Mouse (Mus musculus) kidney, postnatal 0 days (tissue): Measurements from ENCODE around the gene D630003M21Rik. TPM values are rescaled to one million over a fixed set of nuclear protein-coding genes. Genes with fewer than 3 reads are reported as not detected.

ENCODE experiments used
- ATAC-seq: fragments of 200-750 bp; cut with Nextera tagmentation; replicated peaks from 2 replicates; pipeline ENCODE4 v1.8.0; 2017; ENCODE audit warnings: low read depth, moderate number of reproducible peaks, moderate TSS enrichment, moderate library complexity; ENCODE audit not compliant: low FRiP score
- DNase-seq: peaks from one replicate; pipeline ENCODE4 v3.0.0-alpha.2; 2016; ENCODE audit warnings: low spot score
- H3K27ac ChIP-seq: fragments of 300-500 bp; sonication (generic); 2 replicates; pipeline ENCODE4 v1.5.1; 2014; ENCODE audit warnings: mild to moderate bottlenecking
- H3K27me3 ChIP-seq: fragments of 300-500 bp; sonication (generic); 2 replicates; pipeline ENCODE4 v1.6.1; 2014; ENCODE audit warnings: low read length, mixed read lengths; ENCODE audit not compliant: insufficient read depth
- H3K36me3 ChIP-seq: fragments of 300-500 bp; sonication (generic); 2 replicates; pipeline ENCODE4 v1.6.1; 2014; ENCODE audit warnings: low read length, mixed read lengths; ENCODE audit not compliant: insufficient read depth
- H3K4me1 ChIP-seq: fragments of 300-500 bp; sonication (generic); replicated peaks from 2 replicates; pipeline ENCODE4 v1.6.1; 2014; ENCODE audit warnings: antibody characterized with exemption, low read length, mixed read lengths; ENCODE audit not compliant: insufficient read depth
- H3K4me2 ChIP-seq: fragments of 300-500 bp; sonication (generic); 2 replicates; pipeline ENCODE4 v1.6.1; 2014; ENCODE audit warnings: mild to moderate bottlenecking, low read length, moderate library complexity, mixed read lengths
- H3K4me3 ChIP-seq: fragments of 300-500 bp; sonication (generic); replicated peaks from 2 replicates; pipeline ENCODE4 v1.5.1; 2014; ENCODE audit warnings: low read depth, low read length
- H3K9ac ChIP-seq: fragments of 300-500 bp; sonication (generic); 2 replicates; pipeline ENCODE4 v1.6.1; 2014; ENCODE audit warnings: low read depth, low read length
- H3K9me3 ChIP-seq: fragments of 300-500 bp; sonication (generic); replicated peaks from 2 replicates; pipeline ENCODE4 v1.6.1; 2016; ENCODE audit warnings: low read length, inconsistent platforms, mixed read lengths
- CTCF ChIP-seq: IDR thresholded peaks from 2 replicates; pipeline ENCODE4 v1.5.1; 2016; ENCODE audit warnings: antibody characterized with exemption, low read depth, mild to moderate bottlenecking, moderate library complexity
- WGBS: fragments of 180-500 bp; shearing (Covaris S2); extraction: QIAGEN DNeasy Blood & Tissue Kit; methylation state at CpG from one replicate; pipeline ENCODE4 v1.1.7; 2014; 5-methylcytosine and 5-hydroxymethylcytosine counted together
- polyA plus RNA-seq: library from polyadenylated mRNA; unstranded; fragments of >200 nt; fragmentation: Nextera tagmentation; extraction: Ambion mirVana; gene quantifications from 2 replicates; pipeline ENCODE4 v1.2.1, GENCODE M21; 2015

Gene D630003M21Rik
- polyA plus RNA-seq, 1 experiment from 2014 or later: 4.0 TPM

DNA sequence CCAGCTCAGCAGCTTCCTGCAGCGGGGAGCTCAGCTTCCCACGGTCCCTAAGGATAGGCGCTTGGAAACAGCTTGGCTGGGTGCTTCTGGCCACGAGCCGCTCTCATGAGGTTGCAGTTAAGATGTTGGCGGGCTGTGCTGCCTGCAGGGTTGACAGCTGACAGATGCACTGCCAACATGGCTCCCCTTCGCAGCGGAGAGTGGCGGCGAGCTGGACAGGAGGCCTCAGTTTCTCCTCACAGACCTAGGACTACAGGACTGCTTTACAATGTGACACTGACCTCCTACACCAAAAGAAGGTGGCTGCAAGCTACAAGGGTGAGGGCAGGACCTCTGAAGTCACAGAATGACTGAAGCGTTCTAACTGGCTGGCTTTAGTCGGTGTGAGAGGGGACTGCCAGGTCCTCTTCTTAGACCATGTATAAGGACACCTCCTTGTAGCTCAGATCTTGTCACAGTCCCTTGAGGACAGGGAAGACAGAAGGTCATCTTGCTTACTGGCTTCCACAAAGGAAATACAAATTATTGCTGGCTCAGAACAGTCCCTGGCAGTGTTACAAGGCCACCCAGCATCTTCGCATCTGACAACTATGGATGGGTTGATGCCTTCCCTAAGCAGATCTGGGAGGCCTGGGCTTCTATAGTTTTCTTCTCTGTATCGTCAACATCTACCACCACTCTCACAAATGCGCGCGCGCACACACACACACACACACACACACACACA is 13.3 kb upstream of the D630003M21Rik start:
- no peak for TF ChIP-seq CTCF
- H3K4me2 ChIP-seq: no peak overlapping the region
- DNase-seq (no peak), ATAC-seq (no peak)
- 0 out of 2 replicates have a peak, but pooled peaks cover 3% of the 10 kb centered on the region for H3K4me1 ChIP-seq
- no peaks in the 10 kb centered on the region for H3K27me3 ChIP-seq
- H3K27ac ChIP-seq: no peak overlapping the region
- H3K9ac ChIP-seq: no peak overlapping the region
- no peaks in the 10 kb centered on the region for H3K36me3 ChIP-seq
- H3K4me3 ChIP-seq: no peak overlapping the region
- no peaks in the 10 kb centered on the region for H3K9me3 ChIP-seq
- 85% methylated on average over 18 of the region's 18 CpGs for whole genome bisulfite sequencing

DNA sequence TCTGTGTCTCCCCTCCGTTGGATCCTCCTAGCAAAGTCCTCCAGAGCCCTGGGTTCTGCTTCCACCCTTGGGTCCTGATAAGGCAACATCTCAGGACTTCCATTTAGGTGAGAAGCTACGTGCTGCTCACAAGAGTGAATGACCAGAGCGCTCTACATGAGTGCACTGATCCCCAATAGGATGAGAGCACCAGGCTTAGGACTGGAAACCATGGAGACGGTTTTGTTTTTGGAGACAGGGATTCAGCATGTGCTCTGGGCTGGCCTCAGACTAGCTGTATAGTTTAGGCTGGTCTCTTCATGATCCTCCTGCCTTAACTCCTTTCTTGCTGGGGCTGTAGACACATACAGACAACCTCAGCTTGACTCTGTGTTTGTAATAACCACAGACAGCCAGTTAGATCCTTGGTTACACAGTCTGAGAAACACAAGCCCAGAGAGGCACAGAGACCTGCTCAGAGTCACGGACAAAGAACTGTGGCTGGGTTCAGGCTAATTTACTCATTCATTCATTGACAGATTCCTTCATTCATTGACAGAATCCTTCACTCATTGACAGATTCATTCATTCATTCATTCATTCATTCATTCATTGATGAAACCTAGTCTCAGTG is 12.2 kb upstream of the D630003M21Rik start:
- no peak overlapping the region for H3K9ac ChIP-seq
- ATAC-seq (0 out of 2 replicates have a peak, but pooled peaks have one; percentile 25), DNase-seq (no peak)
- TF ChIP-seq CTCF: no peak
- no peak overlapping the region for H3K27ac ChIP-seq
- H3K4me3 ChIP-seq: no peak overlapping the region
- no peaks in the 10 kb centered on the region for H3K36me3 ChIP-seq
- H3K4me2 ChIP-seq: no peak overlapping the region
- WGBS: 63% methylated on average over 5 of the region's 5 CpGs
- 0 out of 2 replicates have a peak, but pooled peaks cover 3% of the 10 kb centered on the region for H3K4me1 ChIP-seq
- no peaks in the 10 kb centered on the region for H3K27me3 ChIP-seq
- no peaks in the 10 kb centered on the region for H3K9me3 ChIP-seq

DNA sequence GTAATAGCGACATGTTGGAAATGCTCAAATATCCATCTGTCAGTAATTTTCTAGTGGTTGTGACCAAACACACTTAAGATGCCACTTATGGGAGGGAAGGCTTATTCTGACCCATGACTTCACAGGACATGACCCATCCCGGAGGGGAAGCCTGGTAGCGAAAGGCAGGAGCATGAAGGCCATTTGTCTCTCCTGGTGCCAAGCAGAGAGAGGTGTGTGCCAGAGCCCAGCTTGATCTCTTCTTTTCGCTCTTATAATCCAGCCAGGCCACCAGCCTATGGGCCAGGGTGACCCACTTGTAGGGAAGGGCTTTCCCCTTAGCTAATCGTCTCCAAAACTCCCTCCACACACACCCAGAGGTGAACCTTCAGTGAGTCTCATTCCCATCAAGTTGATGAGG is 9.1 kb upstream of the D630003M21Rik start:
- Histone ChIP-seq H3K27ac (no peak overlapping the region), H3K9me3 (no peaks in the 10 kb centered on the region), H3K27me3 (no peaks in the 10 kb centered on the region), H3K9ac (no peak overlapping the region), H3K36me3 (no peaks in the 10 kb centered on the region), H3K4me2 (no peak overlapping the region), H3K4me3 (no peak overlapping the region), H3K4me1 (no peaks in the 10 kb centered on the region)
- DNase-seq (no peak), ATAC-seq (no peak)
- TF ChIP-seq CTCF: no peak
- WGBS: 89% methylated on average over 5 of the region's 5 CpGs

DNA sequence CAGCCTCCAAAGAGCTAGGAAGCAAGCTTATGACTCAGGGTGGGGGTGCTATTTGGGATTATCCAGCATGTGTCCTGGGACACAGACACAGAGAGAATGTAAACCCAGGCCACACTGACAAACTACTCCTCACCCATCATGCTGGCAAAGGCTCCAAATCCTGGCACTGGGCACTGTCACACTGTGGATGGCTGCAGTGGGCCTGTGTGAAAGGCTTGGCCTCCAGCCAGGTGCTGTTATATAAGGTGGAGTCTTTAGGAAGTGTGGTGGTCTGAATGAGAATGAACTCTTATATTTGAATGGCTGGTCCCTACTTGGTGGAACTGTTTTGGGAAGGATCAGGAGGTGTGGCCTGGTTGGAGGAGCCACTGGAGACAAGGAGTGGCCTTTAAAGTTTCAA is 7.7 kb upstream of the D630003M21Rik start:
- no peak for TF ChIP-seq CTCF
- H3K4me2 ChIP-seq: no peak overlapping the region
- ATAC-seq (no peak), DNase-seq (no peak)
- H3K4me1 ChIP-seq: no peaks in the 10 kb centered on the region; the same call in 1 of the 2 replicates
- H3K9ac ChIP-seq: no peak overlapping the region
- H3K27ac ChIP-seq: no peak overlapping the region
- no peaks in the 10 kb centered on the region for H3K36me3 ChIP-seq
- H3K9me3 ChIP-seq: no peaks in the 10 kb centered on the region
- H3K4me3 ChIP-seq: no peak overlapping the region
- H3K27me3 ChIP-seq: no peaks in the 10 kb centered on the region

DNA sequence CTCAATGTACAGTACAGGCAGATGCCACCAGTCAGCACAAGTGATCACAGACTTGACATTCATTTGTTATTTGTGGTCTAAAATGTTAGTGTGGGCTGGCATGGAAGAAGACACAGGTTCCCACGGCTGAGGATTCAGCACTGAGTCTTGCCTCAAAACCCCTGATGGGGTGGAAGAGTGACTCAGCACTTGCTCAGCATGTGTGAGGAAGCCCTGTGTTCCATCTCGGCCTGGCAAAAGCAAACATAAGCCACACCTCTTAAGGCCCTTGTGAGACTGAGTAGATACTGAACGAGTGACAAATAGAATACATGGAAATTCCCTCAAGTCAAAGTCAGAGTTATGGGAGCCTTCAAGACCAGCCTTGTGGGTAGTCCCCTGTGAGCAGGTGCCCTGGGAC is 4.1 kb upstream of the D630003M21Rik start:
- no peak for TF ChIP-seq CTCF
- Histone ChIP-seq H3K4me3 (no peak overlapping the region), H3K9ac (no peak overlapping the region), H3K9me3 (no peaks in the 10 kb centered on the region), H3K36me3 (no peaks in the 10 kb centered on the region), H3K4me2 (no peak overlapping the region), H3K4me1 (peaks cover 5% of the 10 kb centered on the region; the same call in 1 of the 2 replicates), H3K27ac (no peak overlapping the region), H3K27me3 (no peaks in the 10 kb centered on the region)
- DNase-seq (no peak), ATAC-seq (no peak)
- 77% methylated on average over 3 of the region's 3 CpGs for WGBS

DNA sequence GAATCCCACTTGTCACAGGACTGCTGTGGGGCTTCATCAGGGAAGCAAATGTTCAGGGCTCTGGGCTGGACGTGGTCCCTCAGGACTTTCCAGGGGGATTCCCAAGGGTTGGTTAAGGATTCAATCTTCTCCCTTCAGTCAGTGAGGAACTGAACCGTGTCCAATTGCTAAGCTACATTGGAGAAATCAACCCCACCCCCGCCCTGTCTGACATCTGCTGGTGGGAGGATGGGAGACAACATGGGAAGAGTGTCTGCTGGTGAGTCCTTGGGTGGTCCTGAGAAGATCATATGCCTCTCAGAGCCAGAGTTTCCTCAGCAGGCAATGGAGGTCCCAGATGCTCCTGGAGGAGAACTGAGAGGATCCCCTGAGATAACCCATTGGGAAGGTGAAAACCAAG is 3.4 kb upstream of the D630003M21Rik start:
- no peak; the same call in 1 of the 2 replicates for ATAC-seq
- 35% methylated on average over 3 of the region's 3 CpGs for WGBS
- no peak for TF ChIP-seq CTCF
- Histone ChIP-seq H3K4me2 (no peak overlapping the region), H3K9ac (no peak overlapping the region), H3K27me3 (no peaks in the 10 kb centered on the region), H3K9me3 (no peaks in the 10 kb centered on the region), H3K27ac (no peak overlapping the region), H3K4me1 (peaks cover 5% of the 10 kb centered on the region; the same call in 1 of the 2 replicates), H3K36me3 (no peaks in the 10 kb centered on the region), H3K4me3 (no peak overlapping the region)
- DNase-seq: no peak
